Mouse (Mus musculus) ES-Bruce4 (cell line): ENCODE measurements at regions not wholly inside any gene's neighbourhood (a gene's known extent, or its start where the extent isn't known, plus 50 kb on each side); places are given as distances from the start of the nearest gene placed in this dataset.

Experiments used
- CTCF ChIP-seq: IDR thresholded peaks from one replicate; pipeline ENCODE4 v1.8.1; 2011; ENCODE audit warnings: low read depth, low read length
- EP300 ChIP-seq: IDR thresholded peaks from 2 replicates; pipeline ENCODE4 v1.6.1; 2011; ENCODE audit warnings: low read depth, low read length; ENCODE audit not compliant: insufficient read depth
- POLR2A ChIP-seq: IDR thresholded peaks from one replicate; pipeline ENCODE4 v1.8.1; 2011; ENCODE audit warnings: low read length; ENCODE audit not compliant: insufficient read depth

DNA sequence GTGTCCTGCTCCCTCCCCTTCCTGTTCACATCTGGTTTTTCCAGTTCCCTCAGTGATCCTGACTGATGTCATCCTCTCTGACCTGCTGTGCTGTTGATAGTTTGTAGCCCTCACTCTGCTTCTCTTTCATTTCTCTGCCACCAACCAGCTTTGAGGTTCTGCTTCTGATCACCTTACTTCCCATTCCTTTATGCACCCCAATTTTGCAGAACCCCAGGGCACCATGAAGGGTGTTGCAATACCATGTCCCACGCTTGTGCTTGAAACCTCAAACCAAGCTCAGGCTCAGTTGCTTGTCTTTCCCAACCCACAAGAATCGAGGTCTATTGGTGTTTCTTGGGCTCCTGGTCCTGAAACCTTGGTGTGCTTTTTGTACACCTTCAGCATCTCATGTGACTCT, 93.3 kb downstream of the Edn1 start:
- TF ChIP-seq EP300 (no peak), POLR2A (no peak), CTCF (no peak)
